Mouse (Mus musculus): ENCODE data around the gene Arhgef18. TPM values are rescaled to one million over a fixed set of nuclear protein-coding genes. Genes with fewer than 3 reads are reported as not detected.

Gene Arhgef18
- total and polyA plus RNA-seq, 2 experiments from 2014 or later = 5.5 to 45.6 TPM

DNA sequence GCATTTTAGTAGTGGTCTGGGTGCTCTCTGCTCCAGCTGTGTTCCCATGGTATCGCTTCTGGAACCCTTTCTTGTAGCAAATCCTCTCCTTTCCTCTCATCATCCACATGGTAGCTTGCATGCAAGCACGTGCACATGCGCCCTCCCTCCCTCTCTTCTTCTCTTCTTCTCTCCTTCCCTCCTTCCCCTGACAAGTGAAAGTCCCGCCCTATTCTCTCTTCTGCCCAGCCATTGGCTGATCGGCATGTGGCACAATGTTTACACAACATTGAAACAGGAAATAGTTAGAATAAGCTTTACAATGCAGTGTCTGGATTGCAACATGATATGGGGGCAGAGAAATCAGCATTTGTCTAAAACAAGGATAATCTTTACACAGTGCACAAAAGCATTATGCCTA, 88.8 kb downstream of the Arhgef18 start:
- TF ChIP-seq CTCF (IDR thresholded peaks at IDR 0.05; ENCODE audit: low read depth) = no peak
- Histone ChIP-seq H3K9ac (replicated peaks; ENCODE audit: low read length) (no peak overlapping the region), H3K36me3 (ENCODE audit: insufficient read depth, low read length) (no peaks in the 10 kb centered on the region), H3K4me1 (ENCODE audit: insufficient read depth, low read length) (no peaks in the 10 kb centered on the region), H3K4me2 (ENCODE audit: low read depth, low read length) (no peak overlapping the region), H3K27ac (no peak overlapping the region), H3K9me3 (ENCODE audit: low read length) (no peaks in the 10 kb centered on the region), H3K27me3 (ENCODE audit: insufficient read depth, low read length) (no peaks in the 10 kb centered on the region; the same call in 1 of the 2 replicates), H3K4me3 (ENCODE audit: low read length) (no peak overlapping the region)
- no peak for ATAC-seq
- DNase-seq (ENCODE audit: low spot score) = no peak
- 56% methylated on average over 5 of the region's 5 CpGs for WGBS

DNA sequence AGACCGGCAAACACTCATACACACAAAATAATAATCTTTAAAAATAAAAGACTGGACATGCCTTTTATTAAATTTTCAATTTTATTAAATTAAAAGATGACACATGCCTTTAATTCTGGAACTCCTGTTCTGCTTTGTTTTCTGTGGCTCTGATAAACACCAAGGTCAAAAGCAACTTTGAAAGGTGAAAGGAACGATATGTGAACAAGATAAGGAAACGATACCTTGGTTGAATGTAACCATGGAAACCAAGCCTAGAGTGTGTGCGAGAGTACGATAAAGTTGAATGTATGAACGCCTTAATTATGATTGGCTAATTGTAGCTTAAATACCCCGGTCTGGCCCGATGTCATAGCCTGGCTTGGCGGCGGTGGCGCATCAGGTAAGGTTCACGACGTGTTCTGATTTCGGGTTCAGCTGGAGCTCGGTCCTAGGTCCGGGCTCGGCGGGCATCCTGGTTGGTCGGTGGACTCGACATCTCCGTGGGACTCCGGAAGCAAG, 89.5 kb downstream of the Arhgef18 start:
- ATAC-seq (no peak), DNase-seq (ENCODE audit: low spot score) (no peak)

DNA sequence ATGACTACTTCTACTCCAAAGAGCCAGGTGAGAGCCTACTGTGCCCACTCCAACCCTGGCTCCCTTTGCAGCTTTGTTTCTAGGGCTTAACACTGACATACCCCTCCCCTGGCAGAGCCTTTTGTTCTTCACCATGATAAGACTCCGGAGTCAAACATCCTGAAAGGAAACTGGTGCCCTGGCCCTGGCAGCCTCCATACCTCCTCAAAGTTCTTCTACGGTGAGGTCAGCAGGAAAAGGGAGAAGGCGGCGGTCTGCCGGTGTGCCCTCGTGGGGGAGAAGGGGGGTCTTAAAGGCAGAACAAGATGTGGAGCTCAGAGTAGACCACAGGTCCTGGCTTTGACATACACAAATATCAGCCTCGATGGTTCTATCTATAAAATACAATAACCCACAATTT, 90.7 kb downstream of the Arhgef18 start:
- TF ChIP-seq CTCF (IDR thresholded peaks at IDR 0.05; ENCODE audit: low read depth) = no peak
- no peaks in the 10 kb centered on the region for H3K4me1 ChIP-seq (ENCODE audit: insufficient read depth, low read length)
- WGBS = 83% methylated on average over 7 of the region's 7 CpGs
- no peak overlapping the region for H3K4me3 ChIP-seq (ENCODE audit: low read length)
- no peak overlapping the region for H3K4me2 ChIP-seq (ENCODE audit: low read depth, low read length)
- H3K9ac ChIP-seq (replicated peaks; ENCODE audit: low read length) = no peak overlapping the region
- no peaks in the 10 kb centered on the region for H3K36me3 ChIP-seq (ENCODE audit: insufficient read depth, low read length)
- no peak for ATAC-seq
- no peak for DNase-seq (ENCODE audit: low spot score)
- no peak overlapping the region for H3K27ac ChIP-seq
- no peaks in the 10 kb centered on the region for H3K9me3 ChIP-seq (ENCODE audit: low read length)
- H3K27me3 ChIP-seq (ENCODE audit: insufficient read depth, low read length) = no peaks in the 10 kb centered on the region; the same call in 1 of the 2 replicates

More for the DNA sequence above, 89.5 kb downstream of the Arhgef18 start:
- Histone ChIP-seq H3K4me1 (ENCODE audit: insufficient read depth, low read length) (no peaks in the 10 kb centered on the region), H3K4me3 (ENCODE audit: low read length) (no peak overlapping the region), H3K27me3 (ENCODE audit: insufficient read depth, low read length) (no peaks in the 10 kb centered on the region; the same call in 1 of the 2 replicates), H3K9ac (replicated peaks; ENCODE audit: low read length) (no peak overlapping the region), H3K36me3 (ENCODE audit: insufficient read depth, low read length) (no peaks in the 10 kb centered on the region), H3K9me3 (ENCODE audit: low read length) (no peaks in the 10 kb centered on the region), H3K27ac (no peak overlapping the region), H3K4me2 (ENCODE audit: low read depth, low read length) (no peak overlapping the region)
- no peak for TF ChIP-seq CTCF (IDR thresholded peaks at IDR 0.05; ENCODE audit: low read depth)
- WGBS = 86% methylated on average over 22 of the region's 22 CpGs

DNA sequence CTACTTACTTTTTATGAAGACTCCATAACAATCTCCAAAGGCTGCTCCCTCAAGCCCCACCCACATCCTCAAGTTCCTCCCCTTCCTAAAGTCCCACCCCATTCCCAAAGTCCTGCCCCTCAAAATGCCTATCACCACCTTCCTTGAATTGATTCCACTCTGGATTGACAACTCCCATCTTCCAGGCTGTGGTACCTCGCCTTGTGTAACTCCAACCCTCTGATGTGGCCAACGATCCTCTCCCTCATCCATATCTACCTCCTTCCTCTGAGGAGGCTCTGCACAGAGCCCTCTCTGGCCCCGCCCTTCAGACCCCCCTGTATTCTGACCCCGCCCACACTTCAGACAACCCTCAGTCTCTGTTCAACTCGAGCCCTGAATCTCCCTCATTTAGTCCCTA, 92.4 kb downstream of the Arhgef18 start:
- no peak overlapping the region for H3K9ac ChIP-seq (replicated peaks; ENCODE audit: low read length)
- no peaks in the 10 kb centered on the region for H3K36me3 ChIP-seq (ENCODE audit: insufficient read depth, low read length)
- no peak for DNase-seq (ENCODE audit: low spot score)
- H3K9me3 ChIP-seq (ENCODE audit: low read length) = no peaks in the 10 kb centered on the region
- 25% methylated on average over 5 of the region's 5 CpGs for WGBS
- no peak overlapping the region for H3K27ac ChIP-seq
- no peak overlapping the region for H3K4me2 ChIP-seq (ENCODE audit: low read depth, low read length)
- no peaks in the 10 kb centered on the region for H3K27me3 ChIP-seq (ENCODE audit: insufficient read depth, low read length)
- no peak overlapping the region for H3K4me3 ChIP-seq (ENCODE audit: low read length)
- ATAC-seq = 0 out of 2 replicates have a peak, but pooled peaks have one; percentile 27
- no peak for TF ChIP-seq CTCF (IDR thresholded peaks at IDR 0.05; ENCODE audit: low read depth)
- H3K4me1 ChIP-seq (ENCODE audit: insufficient read depth, low read length) = no peaks in the 10 kb centered on the region

DNA sequence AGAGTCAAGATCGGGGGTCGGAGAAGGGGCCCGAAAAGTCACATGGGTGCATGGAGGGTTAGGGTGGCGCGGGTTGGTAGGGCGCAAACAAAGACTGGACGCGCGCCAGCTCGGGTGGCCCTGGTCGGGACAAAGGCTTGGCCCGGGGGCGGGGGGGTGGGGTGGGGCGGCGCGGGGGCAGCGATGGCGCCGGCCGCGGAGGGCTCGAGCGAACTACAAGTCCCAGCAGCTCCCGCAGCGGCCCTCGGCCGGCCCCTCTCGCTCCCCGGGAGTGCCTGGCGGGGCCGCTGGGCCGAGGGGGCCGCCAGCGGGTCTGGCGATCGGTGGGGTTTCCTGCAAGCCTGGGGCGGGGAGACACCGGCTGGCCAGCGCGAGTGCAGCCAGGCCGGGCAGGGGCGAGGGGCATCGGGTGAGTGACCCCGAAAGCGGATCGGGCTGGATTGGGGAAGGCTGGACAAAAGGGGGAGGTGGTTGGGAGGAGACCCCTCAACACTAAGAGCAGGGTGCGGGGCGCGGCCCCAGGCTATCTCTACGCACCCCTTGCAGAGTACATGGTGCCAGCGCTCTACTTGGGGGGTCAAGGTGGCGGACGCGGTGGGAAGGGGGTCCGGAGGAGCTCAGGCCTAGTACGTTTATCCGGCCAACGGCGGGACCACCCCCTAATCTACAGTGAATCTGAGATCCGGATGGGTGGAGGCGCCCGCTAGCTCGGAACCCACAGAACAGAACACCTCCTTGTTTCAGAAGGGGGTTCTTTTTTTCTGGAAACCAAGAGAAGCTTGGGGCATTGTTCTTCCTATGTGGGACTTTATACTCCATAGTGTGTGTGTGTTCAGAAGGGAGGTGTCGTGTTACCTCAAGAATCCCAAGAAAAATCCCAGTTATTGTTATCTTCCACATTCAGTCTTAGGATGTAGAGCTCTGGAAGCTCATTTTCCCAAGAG, 100.4 kb downstream of the Arhgef18 start, which contains the start of gene Zfp358:
Gene Zfp358 (plus strand): TSS at position 238 of the 944 bp plus-strand sequence.
- ATAC-seq (peak; percentile 92), DNase-seq (ENCODE audit: low spot score) (peak; percentile 87)
- Histone ChIP-seq H3K9me3 (ENCODE audit: low read length) (no peaks in the 10 kb centered on the region), H3K4me2 (ENCODE audit: low read depth, low read length) (peak within 1 kb of the TSS; percentile 52), H3K4me3 (ENCODE audit: low read length) (peak within 1 kb of the TSS; percentile 75), H3K9ac (replicated peaks; ENCODE audit: low read length) (peak within 1 kb of the TSS; percentile 92), H3K27ac (peak within 1 kb of the TSS; percentile 94), H3K27me3 (ENCODE audit: insufficient read depth, low read length) (no peaks in the 10 kb centered on the region), H3K36me3 (ENCODE audit: insufficient read depth, low read length) (peaks cover 17% of the 10 kb centered on the region), H3K4me1 (ENCODE audit: insufficient read depth, low read length) (no peaks in the 10 kb centered on the region)
- WGBS = 3% methylated on average over 60 of the region's 64 CpGs
- TF ChIP-seq CTCF (IDR thresholded peaks at IDR 0.05; ENCODE audit: low read depth) = no peak

DNA sequence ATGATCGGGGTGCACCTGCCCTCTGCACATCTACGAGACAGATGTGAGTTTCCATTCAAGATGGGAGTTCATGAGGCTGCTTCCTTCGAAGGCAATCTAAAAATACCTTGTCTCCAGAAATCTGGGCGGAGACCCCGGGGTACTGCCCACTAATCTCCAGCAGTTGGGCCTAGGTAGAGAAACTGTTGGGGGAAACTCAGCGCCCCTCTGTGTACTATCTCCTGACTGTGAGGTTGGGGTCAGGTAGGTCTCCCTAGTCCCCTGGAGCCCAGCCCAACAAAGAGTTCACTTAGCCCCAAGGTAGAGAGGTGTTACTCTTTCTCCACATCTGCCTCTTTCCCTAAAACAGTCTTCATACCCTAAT, 101.0 kb downstream of the Arhgef18 start:
- DNase-seq (ENCODE audit: low spot score) (peak; percentile 24), ATAC-seq (peak; percentile 22)
- Histone ChIP-seq H3K4me3 (ENCODE audit: low read length) (peak overlapping the region; percentile 75), H3K27ac (peak overlapping the region; percentile 94), H3K4me1 (ENCODE audit: insufficient read depth, low read length) (no peaks in the 10 kb centered on the region), H3K27me3 (ENCODE audit: insufficient read depth, low read length) (no peaks in the 10 kb centered on the region), H3K4me2 (ENCODE audit: low read depth, low read length) (peak overlapping the region; percentile 52), H3K36me3 (ENCODE audit: insufficient read depth, low read length) (peaks cover 17% of the 10 kb centered on the region), H3K9ac (replicated peaks; ENCODE audit: low read length) (peak overlapping the region; percentile 92), H3K9me3 (ENCODE audit: low read length) (no peaks in the 10 kb centered on the region)
- TF ChIP-seq CTCF (IDR thresholded peaks at IDR 0.05; ENCODE audit: low read depth) = no peak
- 34% methylated on average over 6 of the region's 6 CpGs for WGBS

All from hindbrain, postnatal 0 days (tissue).